Mouse (Mus musculus) midbrain, embryonic 15.5 days (tissue): ENCODE measurements around the gene Cryba2. TPM values are rescaled to one million over a fixed set of nuclear protein-coding genes. Genes with fewer than 3 reads are reported as not detected.

Experiments
- ATAC-seq: fragments of 200-750 bp; cut with Nextera tagmentation; replicated peaks from 2 replicates; pipeline ENCODE4 v1.8.0; 2017; ENCODE audit warnings: moderate TSS enrichment
- H3K27ac ChIP-seq: fragments of 300-500 bp; sonication (generic); 2 replicates; pipeline ENCODE4 v1.5.1; 2015; ENCODE audit warnings: mild to moderate bottlenecking, inconsistent platforms
- H3K27me3 ChIP-seq: fragments of 300-500 bp; sonication (generic); replicated peaks from 2 replicates; pipeline ENCODE4 v1.6.1; 2015; ENCODE audit warnings: inconsistent platforms
- H3K36me3 ChIP-seq: fragments of 300-500 bp; sonication (generic); replicated peaks from 2 replicates; pipeline ENCODE4 v1.6.1; 2015; ENCODE audit warnings: inconsistent platforms
- H3K4me1 ChIP-seq: fragments of 300-500 bp; sonication (generic); 2 replicates; pipeline ENCODE4 v1.6.1; 2015; ENCODE audit warnings: inconsistent platforms
- H3K4me2 ChIP-seq: fragments of 300-500 bp; sonication (generic); 2 replicates; pipeline ENCODE4 v1.6.1; 2015; ENCODE audit warnings: inconsistent platforms, mild to moderate bottlenecking, moderate library complexity
- H3K4me3 ChIP-seq: fragments of 300-500 bp; sonication (generic); 2 replicates; pipeline ENCODE4 v1.5.1; 2015; ENCODE audit warnings: mild to moderate bottlenecking, inconsistent platforms
- H3K9ac ChIP-seq: fragments of 300-500 bp; sonication (generic); 2 replicates; pipeline ENCODE4 v1.6.1; 2015; ENCODE audit warnings: mild to moderate bottlenecking, inconsistent platforms
- H3K9me3 ChIP-seq: fragments of 300-500 bp; sonication (generic); 2 replicates; pipeline ENCODE4 v1.6.1; 2016; ENCODE audit warnings: inconsistent platforms
- WGBS: fragments of 180-500 bp; shearing (Covaris S2); methylation state at CpG from one replicate; pipeline ENCODE4 v1.1.7; 2015; ENCODE audit warnings: mixed read lengths; 5-methylcytosine and 5-hydroxymethylcytosine counted together
- polyA plus RNA-seq: library from polyadenylated mRNA; unstranded; fragments of >200 nt; fragmentation: Nextera tagmentation; extraction: Ambion mirVana; gene quantifications from 2 replicates; pipeline ENCODE4 v1.2.1, GENCODE M21; 2015

The Cryba2 gene
- polyA plus RNA-seq, 1 experiment from 2014 or later: 0.72 TPM

DNA sequence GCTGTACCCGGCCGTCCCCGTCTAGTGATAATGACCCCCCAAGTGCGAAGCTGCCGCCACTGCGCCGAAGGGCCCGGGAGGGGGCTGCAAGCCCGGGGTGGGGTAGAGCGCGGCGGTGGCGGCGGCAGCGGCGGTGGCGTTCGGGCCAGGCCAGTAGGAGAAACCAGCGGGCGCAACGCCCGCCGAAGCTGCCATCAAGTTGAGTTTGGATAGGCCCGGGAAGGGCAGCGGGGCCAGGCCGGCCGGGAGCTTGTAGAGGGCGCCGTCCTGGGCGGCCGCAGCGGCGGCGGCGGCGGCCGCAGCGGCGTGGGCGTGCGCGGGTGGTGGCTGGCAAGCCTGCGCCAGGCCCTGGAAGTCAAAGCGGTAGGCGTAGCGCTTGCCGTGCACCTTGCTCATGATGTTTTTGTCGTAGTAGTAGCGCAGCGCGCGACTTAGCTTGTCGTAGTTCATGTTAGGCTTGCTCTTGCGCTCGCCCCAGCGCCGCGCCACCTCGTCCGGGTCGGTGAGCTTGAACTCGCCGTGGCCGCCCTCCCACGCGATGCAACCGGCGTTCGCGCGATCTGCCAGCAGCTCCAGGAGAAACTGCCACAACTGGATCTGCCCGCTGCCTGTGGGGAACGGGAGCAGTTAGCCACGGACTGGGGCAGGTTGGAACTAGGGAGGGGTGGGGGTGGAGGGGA is 10.7 kb downstream of the Cryba2 start:
- peak overlapping the region; percentile 39 for H3K4me3 ChIP-seq
- H3K9me3 ChIP-seq: no peaks in the 10 kb centered on the region
- H3K9ac ChIP-seq: peak overlapping the region; percentile 11; the same call in 1 of the 2 replicates
- peaks cover 36% of the 10 kb centered on the region for H3K4me1 ChIP-seq
- ATAC-seq: no peak
- H3K36me3 ChIP-seq: no peaks in the 10 kb centered on the region
- WGBS: under 1% methylated on average over 70 of the region's 74 CpGs
- peak overlapping the region; percentile 75 for H3K4me2 ChIP-seq
- H3K27me3 ChIP-seq: peaks cover 78% of the 10 kb centered on the region
- no peak overlapping the region for H3K27ac ChIP-seq

DNA sequence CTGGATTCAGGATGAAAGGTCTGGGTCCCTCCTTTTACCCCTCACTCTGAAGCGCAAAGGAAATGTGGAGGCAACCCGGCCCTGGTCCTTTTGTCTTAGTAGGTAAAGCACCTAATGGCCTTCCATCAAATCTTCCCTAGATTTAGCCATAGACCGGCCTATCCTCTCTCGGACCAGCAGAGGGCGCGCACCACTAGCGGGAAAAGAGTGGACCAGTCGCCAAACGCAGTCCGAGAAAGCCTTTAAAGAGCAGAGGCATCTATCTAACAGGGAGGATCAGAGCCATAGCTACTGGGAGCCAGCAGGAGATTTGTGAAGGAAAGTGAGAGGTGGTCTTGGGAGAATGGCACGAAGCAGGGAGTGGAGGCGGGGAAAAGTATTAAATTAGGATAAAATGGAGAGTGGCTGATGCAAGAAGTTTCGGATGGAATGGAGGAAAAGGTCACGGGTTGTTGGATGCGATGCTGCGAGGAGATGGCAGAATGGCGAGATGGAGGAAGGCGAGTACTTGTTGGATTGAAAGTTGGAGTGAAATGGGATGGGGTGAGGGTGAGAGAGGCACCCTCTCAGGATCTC is 12.1 kb downstream of the Cryba2 start:
- 2% methylated on average over 18 of the region's 18 CpGs for WGBS
- ATAC-seq: 0 out of 2 replicates have a peak, but pooled peaks have one; percentile 59
- no peak overlapping the region for H3K27ac ChIP-seq
- H3K9me3 ChIP-seq: no peaks in the 10 kb centered on the region
- H3K4me2 ChIP-seq: peak overlapping the region; percentile 33; the same call in 1 of the 2 replicates
- peaks cover 35% of the 10 kb centered on the region for H3K4me1 ChIP-seq
- no peak overlapping the region for H3K9ac ChIP-seq
- peaks cover 65% of the 10 kb centered on the region for H3K27me3 ChIP-seq
- 0 out of 2 replicates have a peak overlapping the region, but pooled peaks have one; percentile 2 for H3K4me3 ChIP-seq
- no peaks in the 10 kb centered on the region for H3K36me3 ChIP-seq

DNA sequence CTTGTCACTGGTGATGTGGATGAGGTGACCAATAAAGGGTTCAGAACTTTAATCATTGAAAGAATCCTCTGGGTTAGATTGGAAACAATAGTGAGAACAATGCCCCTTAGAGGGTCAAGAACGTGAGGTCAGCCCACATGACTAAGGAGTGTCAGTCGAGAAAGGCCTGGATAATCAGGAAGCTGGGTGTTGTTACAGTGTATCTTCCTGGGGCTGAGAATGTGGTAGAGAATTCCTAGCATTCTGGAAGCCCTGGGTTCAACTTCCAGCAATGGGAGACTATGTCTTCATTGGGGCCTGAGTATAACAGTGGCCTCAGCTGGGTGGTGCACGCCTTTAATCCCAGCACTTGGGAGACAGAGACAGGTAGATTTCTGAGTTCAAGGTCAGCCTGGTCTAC is 15.7 kb downstream of the Cryba2 start:
- no peaks in the 10 kb centered on the region for H3K9me3 ChIP-seq
- H3K9ac ChIP-seq: no peak overlapping the region
- peaks cover 12% of the 10 kb centered on the region for H3K4me1 ChIP-seq
- H3K4me2 ChIP-seq: no peak overlapping the region
- no peak overlapping the region for H3K27ac ChIP-seq
- 55% methylated on average over 3 of the region's 3 CpGs for WGBS
- H3K4me3 ChIP-seq: no peak overlapping the region
- H3K27me3 ChIP-seq: peaks cover 31% of the 10 kb centered on the region
- no peaks in the 10 kb centered on the region for H3K36me3 ChIP-seq
- ATAC-seq: no peak

DNA sequence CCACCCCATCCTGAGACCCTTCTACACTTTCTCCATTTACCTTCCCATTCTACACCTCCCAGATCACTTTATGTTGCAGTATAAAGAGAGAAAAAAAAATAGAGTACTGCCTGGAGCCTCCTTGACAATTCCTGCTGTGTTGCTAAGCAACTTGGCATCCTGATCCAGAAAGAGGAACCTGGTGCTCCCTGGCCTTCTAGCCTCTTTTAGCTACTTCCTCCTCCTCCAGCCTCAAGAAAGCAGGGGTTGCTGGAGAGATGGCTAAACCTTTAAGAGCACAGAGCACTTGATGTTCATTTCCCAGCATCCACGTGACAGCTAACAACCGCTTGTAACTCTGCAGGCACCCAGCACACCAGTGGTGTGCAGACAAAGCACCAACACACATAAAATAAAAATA is 20.7 kb downstream of the Cryba2 start:
- Histone ChIP-seq H3K9me3 (no peaks in the 10 kb centered on the region), H3K4me3 (no peak overlapping the region), H3K4me2 (no peak overlapping the region), H3K27ac (no peak overlapping the region), H3K36me3 (no peaks in the 10 kb centered on the region), H3K4me1 (no peaks in the 10 kb centered on the region; the same call in 1 of the 2 replicates), H3K27me3 (no peaks in the 10 kb centered on the region), H3K9ac (no peak overlapping the region)
- ATAC-seq: peak; percentile 48; the same call in 1 of the 2 replicates
- WGBS: 45% methylated on average over 2 of the region's 2 CpGs

DNA sequence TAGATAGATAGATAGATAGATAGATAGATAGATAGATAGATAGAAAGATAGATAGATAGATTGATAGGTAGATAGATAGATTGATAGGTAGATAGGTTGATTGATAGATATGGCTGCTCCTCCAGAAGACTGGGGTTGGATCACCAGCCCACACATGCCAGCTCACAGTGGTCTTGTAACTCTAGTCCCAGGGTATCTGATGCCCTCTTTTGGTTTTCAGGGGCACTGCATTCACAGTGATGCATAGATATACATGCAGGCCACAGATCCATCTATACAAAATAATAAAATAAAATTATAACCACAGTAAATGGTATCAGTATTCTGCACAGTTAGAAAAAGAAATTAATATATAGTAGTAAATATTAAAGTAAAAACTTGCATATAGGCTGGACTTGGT is 31.2 kb downstream of the Cryba2 start:
- no peak overlapping the region for H3K4me3 ChIP-seq
- no peak overlapping the region for H3K4me2 ChIP-seq
- ATAC-seq: no peak
- no peaks in the 10 kb centered on the region for H3K9me3 ChIP-seq
- no peak overlapping the region for H3K9ac ChIP-seq
- H3K4me1 ChIP-seq: peaks cover 30% of the 10 kb centered on the region
- H3K27ac ChIP-seq: no peak overlapping the region
- no peaks in the 10 kb centered on the region for H3K36me3 ChIP-seq
- no peaks in the 10 kb centered on the region for H3K27me3 ChIP-seq

DNA sequence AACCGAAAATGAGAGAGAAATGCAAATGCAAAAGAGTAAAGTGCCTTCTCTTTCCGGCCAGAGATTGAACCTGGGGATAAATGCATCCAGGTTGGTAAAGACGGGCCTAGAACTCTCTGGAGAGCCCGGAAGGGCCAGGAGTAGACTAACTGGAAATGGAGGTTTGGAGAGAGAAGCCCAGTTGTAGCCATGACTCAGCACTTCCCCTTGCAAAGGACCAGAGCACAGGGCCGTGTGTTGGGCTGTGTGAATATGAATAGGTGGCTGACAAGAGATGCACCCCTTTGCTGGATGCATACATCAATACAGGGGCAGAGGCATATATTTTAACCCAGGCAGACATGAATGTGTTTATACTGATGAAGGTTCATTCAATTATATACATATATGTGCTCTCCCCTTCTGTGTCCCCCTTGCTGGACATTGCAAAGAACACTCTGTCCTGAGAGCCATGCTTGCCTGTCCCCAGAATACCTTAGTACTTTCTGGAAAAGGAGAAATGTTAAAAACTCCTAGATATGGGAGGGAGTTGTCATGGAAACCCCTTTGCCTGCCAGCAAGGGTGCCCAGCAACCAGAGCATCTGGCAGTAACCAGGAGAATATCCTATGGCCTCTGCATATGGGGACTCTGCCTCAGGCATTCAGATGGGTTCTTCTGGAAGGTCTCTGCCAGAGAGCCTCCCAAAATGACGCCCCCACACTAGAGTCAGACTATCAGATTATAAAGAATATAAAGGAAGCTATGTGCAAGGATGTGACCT is 33.5 kb downstream of the Cryba2 start:
- Histone ChIP-seq H3K27me3 (no peaks in the 10 kb centered on the region), H3K9ac (peak overlapping the region; percentile 91; the same call in 1 of the 2 replicates), H3K4me2 (peak overlapping the region; percentile 92), H3K4me3 (peak overlapping the region; percentile 73), H3K36me3 (no peaks in the 10 kb centered on the region), H3K9me3 (no peaks in the 10 kb centered on the region), H3K27ac (0 out of 2 replicates have a peak overlapping the region, but pooled peaks have one; percentile 69), H3K4me1 (peaks cover 43% of the 10 kb centered on the region)
- 32% methylated on average over 6 of the region's 6 CpGs for WGBS
- no peak for ATAC-seq

DNA sequence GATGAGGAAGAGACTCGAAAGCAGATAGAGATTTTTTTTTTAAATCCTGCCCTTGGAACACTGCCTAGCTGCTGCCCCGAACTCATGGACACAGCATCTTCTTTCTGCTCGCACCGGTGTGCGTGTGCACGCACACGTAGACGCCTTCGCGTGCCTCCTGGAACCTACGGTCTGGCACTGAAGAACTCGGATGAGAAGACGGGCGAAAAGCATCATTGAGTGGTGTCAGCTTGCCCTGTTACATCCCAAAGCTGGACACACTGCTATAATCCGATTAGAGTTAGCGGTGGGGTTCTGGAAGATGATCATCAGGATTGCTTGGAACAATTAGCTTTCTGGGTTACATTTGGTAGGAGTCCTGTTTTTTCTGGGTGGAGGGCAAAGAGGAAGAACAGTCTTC is 34.1 kb downstream of the Cryba2 start:
- WGBS: 2% methylated on average over 16 of the region's 16 CpGs
- no peak for ATAC-seq
- Histone ChIP-seq H3K9ac (peak overlapping the region; percentile 91; the same call in 1 of the 2 replicates), H3K27ac (peak overlapping the region; percentile 69), H3K4me2 (peak overlapping the region; percentile 92), H3K9me3 (no peaks in the 10 kb centered on the region), H3K4me3 (peak overlapping the region; percentile 73), H3K36me3 (no peaks in the 10 kb centered on the region), H3K27me3 (no peaks in the 10 kb centered on the region), H3K4me1 (peaks cover 49% of the 10 kb centered on the region)

DNA sequence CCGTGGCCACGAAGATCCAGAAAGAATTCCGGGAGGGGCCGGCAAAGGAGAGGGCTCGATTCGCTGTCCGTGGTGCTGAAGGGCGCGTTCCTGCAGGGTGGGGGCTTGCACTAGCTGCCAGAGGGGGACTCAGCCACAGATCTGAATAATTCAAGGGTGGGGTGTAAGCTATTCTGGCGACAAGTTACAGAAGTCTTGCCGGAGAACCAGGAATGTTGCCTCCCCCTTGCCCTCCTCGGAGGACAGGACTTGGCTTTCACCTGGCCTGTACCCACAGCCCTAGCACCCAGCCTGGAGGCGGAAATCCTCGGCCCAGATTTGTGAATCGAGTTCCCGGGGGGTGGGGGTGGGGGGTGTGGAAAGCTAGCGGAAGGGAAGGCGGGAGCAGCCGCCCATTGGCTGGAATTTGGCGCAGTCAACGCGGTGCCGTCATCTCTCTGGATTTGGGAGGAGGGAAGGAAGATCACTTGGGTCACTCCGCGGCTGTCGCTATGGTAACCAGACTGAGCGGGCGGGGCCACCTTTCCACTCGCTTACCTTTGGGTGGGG is 34.7 kb downstream of the Cryba2 start:
- Histone ChIP-seq H3K4me1 (peaks cover 49% of the 10 kb centered on the region), H3K36me3 (no peaks in the 10 kb centered on the region), H3K27me3 (no peaks in the 10 kb centered on the region), H3K27ac (peak overlapping the region; percentile 80), H3K9me3 (no peaks in the 10 kb centered on the region), H3K4me2 (peak overlapping the region; percentile 92), H3K9ac (peak overlapping the region; percentile 91), H3K4me3 (peak overlapping the region; percentile 73)
- peak; percentile 69 for ATAC-seq
- under 1% methylated on average over 29 of the region's 29 CpGs for WGBS

DNA sequence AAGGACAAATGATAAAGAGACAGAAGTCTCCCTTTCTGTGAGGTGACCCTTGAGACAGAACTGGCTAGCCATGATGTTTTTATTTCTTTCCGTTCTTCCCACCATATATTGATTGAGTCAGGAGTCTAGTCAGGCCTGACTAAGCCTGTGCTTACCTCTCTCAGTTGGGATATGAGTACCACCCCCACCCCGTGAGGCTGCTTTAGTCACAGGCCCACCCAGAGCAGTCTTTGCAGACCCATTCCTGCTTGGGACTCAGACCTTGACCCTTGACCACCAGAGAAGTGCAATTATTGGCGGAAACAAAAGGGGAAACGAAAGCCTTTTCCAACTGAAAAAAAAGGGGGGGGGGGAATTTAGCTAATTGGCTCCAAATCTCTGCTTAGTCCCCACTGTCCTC is 35.3 kb downstream of the Cryba2 start:
- ATAC-seq: no peak
- H3K4me1 ChIP-seq: peaks cover 49% of the 10 kb centered on the region
- peak overlapping the region; percentile 80 for H3K27ac ChIP-seq
- no peaks in the 10 kb centered on the region for H3K9me3 ChIP-seq
- H3K4me3 ChIP-seq: peak overlapping the region; percentile 73
- H3K27me3 ChIP-seq: no peaks in the 10 kb centered on the region
- WGBS: 7% methylated on average over 4 of the region's 4 CpGs
- peak overlapping the region; percentile 92 for H3K4me2 ChIP-seq
- H3K36me3 ChIP-seq: no peaks in the 10 kb centered on the region
- peak overlapping the region; percentile 91 for H3K9ac ChIP-seq

DNA sequence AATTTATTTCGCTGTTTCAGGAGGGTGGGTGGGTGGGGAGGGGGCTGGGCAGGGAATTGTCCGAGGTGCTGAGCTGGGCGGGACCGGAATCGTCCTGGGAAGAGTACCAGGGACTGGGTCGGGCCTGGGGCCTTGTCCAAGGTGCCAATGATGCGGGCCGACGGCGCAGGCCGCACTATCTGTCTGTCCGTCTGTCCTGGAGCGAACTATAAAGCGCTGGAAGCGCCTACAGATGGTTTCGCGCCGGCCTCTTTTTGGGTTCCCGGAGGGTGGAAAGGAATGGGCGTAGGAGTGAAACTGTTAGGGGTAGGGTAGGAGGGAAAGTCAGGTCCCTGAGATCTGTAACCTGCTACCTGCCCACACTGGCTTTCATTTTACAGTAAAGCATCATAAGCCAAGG is 35.7 kb downstream of the Cryba2 start:
- 0 out of 2 replicates have a peak overlapping the region, but pooled peaks have one; percentile 31 for H3K27ac ChIP-seq
- H3K4me1 ChIP-seq: peaks cover 49% of the 10 kb centered on the region
- no peaks in the 10 kb centered on the region for H3K36me3 ChIP-seq
- 4% methylated on average over 20 of the region's 20 CpGs for WGBS
- H3K4me3 ChIP-seq: peak overlapping the region; percentile 73
- no peaks in the 10 kb centered on the region for H3K27me3 ChIP-seq
- ATAC-seq: no peak
- H3K4me2 ChIP-seq: peak overlapping the region; percentile 92
- no peaks in the 10 kb centered on the region for H3K9me3 ChIP-seq
- peak overlapping the region; percentile 91 for H3K9ac ChIP-seq

DNA sequence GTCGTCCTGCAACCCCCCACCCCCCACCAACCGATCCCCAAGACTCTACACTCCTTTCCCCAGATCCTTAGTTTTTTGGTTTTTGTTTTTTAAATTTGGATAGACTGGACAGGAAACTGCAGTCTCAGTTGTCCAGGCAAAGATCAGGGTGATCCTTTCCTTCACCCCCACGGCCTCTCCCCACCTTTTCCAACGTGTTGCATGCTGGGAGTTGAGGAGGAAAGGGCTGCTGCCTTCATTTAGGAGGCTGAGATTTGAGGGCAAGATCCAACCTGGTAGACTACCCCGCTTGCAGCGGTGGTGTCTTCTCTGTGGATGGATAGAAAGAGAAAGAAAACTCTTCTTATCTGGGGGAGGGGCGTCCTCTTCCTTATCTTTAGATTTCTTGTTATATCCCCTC is 36.2 kb downstream of the Cryba2 start:
- Histone ChIP-seq H3K4me2 (peak overlapping the region; percentile 92), H3K27me3 (no peaks in the 10 kb centered on the region), H3K4me3 (peak overlapping the region; percentile 73), H3K9ac (peak overlapping the region; percentile 91), H3K4me1 (peaks cover 51% of the 10 kb centered on the region), H3K9me3 (no peaks in the 10 kb centered on the region), H3K36me3 (no peaks in the 10 kb centered on the region), H3K27ac (no peak overlapping the region)
- 0% methylated on average over 7 of the region's 7 CpGs for WGBS
- ATAC-seq: no peak

DNA sequence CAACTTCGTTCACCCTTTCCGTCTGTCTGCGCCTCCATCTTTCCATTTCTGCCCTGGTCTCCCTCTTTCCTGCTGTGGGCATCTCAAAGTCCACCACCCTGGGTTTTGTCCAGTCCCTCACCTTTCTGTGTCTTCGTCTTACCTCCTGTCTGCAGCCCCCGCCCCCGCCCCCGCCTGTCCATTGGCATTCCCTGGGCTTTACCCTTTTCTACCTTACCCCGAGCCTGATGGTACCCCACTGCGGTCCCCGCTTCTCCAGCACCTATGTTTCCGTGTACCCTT is 36.6 kb downstream of the Cryba2 start:
- 3% methylated on average over 11 of the region's 11 CpGs for WGBS
- Histone ChIP-seq H3K4me1 (peaks cover 56% of the 10 kb centered on the region), H3K27ac (peak overlapping the region; percentile 87)

More for the DNA sequence above, 36.6 kb downstream of the Cryba2 start:
- Histone ChIP-seq H3K4me3 (peak overlapping the region; percentile 73), H3K9me3 (no peaks in the 10 kb centered on the region), H3K9ac (peak overlapping the region; percentile 91), H3K27me3 (no peaks in the 10 kb centered on the region), H3K4me2 (peak overlapping the region; percentile 92), H3K36me3 (no peaks in the 10 kb centered on the region)
- no peak for ATAC-seq
